Mouse (Mus musculus) embryonic facial prominence, embryonic 10.5 days (tissue): Measurements from ENCODE around the gene Ralgapa2. TPM values are rescaled to one million over a fixed set of nuclear protein-coding genes. Genes with fewer than 3 reads are reported as not detected.

Experiments used
- DNase-seq: peaks from one replicate; pipeline ENCODE4 v3.0.0-alpha.2; 2017; ENCODE audit warnings: low spot score
- H3K27ac ChIP-seq: fragments of 300-500 bp; sonication (generic); replicated peaks from 2 replicates; pipeline ENCODE4 v1.5.1; 2016; ENCODE audit warnings: mild to moderate bottlenecking
- H3K27me3 ChIP-seq: fragments of 300-500 bp; sonication (generic); replicated peaks from 2 replicates; pipeline ENCODE4 v1.6.1; 2016; ENCODE audit warnings: low read depth, mild to moderate bottlenecking; ENCODE audit not compliant: poor library complexity, severe bottlenecking
- H3K36me3 ChIP-seq: fragments of 300-500 bp; sonication (generic); replicated peaks from 2 replicates; pipeline ENCODE4 v1.6.1; 2016; ENCODE audit warnings: mild to moderate bottlenecking, moderate library complexity
- H3K4me1 ChIP-seq: fragments of 300-500 bp; sonication (generic); 2 replicates; pipeline ENCODE4 v1.6.1; 2016
- H3K4me3 ChIP-seq: fragments of 300-500 bp; sonication (generic); 2 replicates; pipeline ENCODE4 v1.5.1; 2016; ENCODE audit warnings: mild to moderate bottlenecking, moderate library complexity
- H3K9me3 ChIP-seq: fragments of 300-500 bp; sonication (generic); 2 replicates; pipeline ENCODE4 v1.6.1; 2016; ENCODE audit warnings: mild to moderate bottlenecking
- WGBS: fragments of 180-500 bp; shearing (Covaris S2); methylation state at CpG from one replicate; pipeline ENCODE4 v1.1.7; 2016; 5-methylcytosine and 5-hydroxymethylcytosine counted together
- polyA plus RNA-seq: library from polyadenylated mRNA; unstranded; fragments of >200 nt; fragmentation: Nextera tagmentation; extraction: Ambion mirVana; gene quantifications from 2 replicates; pipeline ENCODE4 v1.2.1, GENCODE M21; 2016

Ralgapa2 gene
- polyA plus RNA-seq, 1 experiment from 2014 or later, result 8.9 TPM

GRCm38 (mm10) chr2:146414484-146415291, 97.5 kb downstream of the Ralgapa2 start:
- H3K36me3 ChIP-seq, result peaks cover 3% of the 10 kb centered on the region; the same call in 1 of the 2 replicates
- no peaks in the 10 kb centered on the region for H3K4me1 ChIP-seq
- no peaks in the 10 kb centered on the region for H3K27me3 ChIP-seq
- H3K4me3 ChIP-seq, result no peak overlapping the region
- no peak overlapping the region for H3K27ac ChIP-seq
- 39% methylated on average over 8 of the region's 8 CpGs for WGBS
- no peaks in the 10 kb centered on the region for H3K9me3 ChIP-seq
- DNase-seq, result peak; percentile 78

GRCm38 (mm10) chr2:146412733-146413132, 99.4 kb downstream of the Ralgapa2 start:
- 64% methylated on average over 9 of the region's 9 CpGs for WGBS
- no peaks in the 10 kb centered on the region for H3K4me1 ChIP-seq
- no peak overlapping the region for H3K4me3 ChIP-seq
- H3K27me3 ChIP-seq, result no peaks in the 10 kb centered on the region
- DNase-seq, result no peak
- H3K36me3 ChIP-seq, result peaks cover 3% of the 10 kb centered on the region; the same call in 1 of the 2 replicates
- no peaks in the 10 kb centered on the region for H3K9me3 ChIP-seq
- H3K27ac ChIP-seq, result no peak overlapping the region

- Histone ChIP-seq H3K4me3 (no peak overlapping the region), H3K4me1 (no peaks in the 10 kb centered on the region), H3K36me3 (peaks cover 3% of the 10 kb centered on the region; the same call in 1 of the 2 replicates), H3K9me3 (no peaks in the 10 kb centered on the region), H3K27ac (no peak overlapping the region), H3K27me3 (no peaks in the 10 kb centered on the region)
- DNase-seq, result no peak
- WGBS, result 75% methylated on average over 5 of the region's 5 CpGs
Measured at GRCm38 (mm10) chr2:146411904-146412303, 100.2 kb downstream of the Ralgapa2 start.

- Histone ChIP-seq H3K4me1 (no peaks in the 10 kb centered on the region), H3K27me3 (no peaks in the 10 kb centered on the region), H3K36me3 (peaks cover 9% of the 10 kb centered on the region), H3K9me3 (no peaks in the 10 kb centered on the region), H3K27ac (no peak overlapping the region), H3K4me3 (no peak overlapping the region)
- WGBS, result 87% methylated on average over 4 of the region's 4 CpGs
- no peak for DNase-seq
Measured at GRCm38 (mm10) chr2:146407078-146407477, 105.1 kb downstream of the Ralgapa2 start.

GRCm38 (mm10) chr2:146401588-146401987, 110.6 kb downstream of the Ralgapa2 start:
- Histone ChIP-seq H3K27ac (no peak overlapping the region), H3K27me3 (no peaks in the 10 kb centered on the region), H3K4me1 (0 out of 2 replicates have a peak, but pooled peaks cover 3% of the 10 kb centered on the region), H3K36me3 (peaks cover 6% of the 10 kb centered on the region), H3K4me3 (no peak overlapping the region), H3K9me3 (no peaks in the 10 kb centered on the region)
- DNase-seq, result no peak

GRCm38 (mm10) chr2:146400738-146401137, 111.4 kb downstream of the Ralgapa2 start:
- WGBS, result 43% methylated on average over 2 of the region's 2 CpGs
- no peak overlapping the region for H3K4me3 ChIP-seq
- H3K4me1 ChIP-seq, result 0 out of 2 replicates have a peak, but pooled peaks cover 3% of the 10 kb centered on the region
- no peak for DNase-seq
- peaks cover 6% of the 10 kb centered on the region for H3K36me3 ChIP-seq
- no peaks in the 10 kb centered on the region for H3K27me3 ChIP-seq
- H3K27ac ChIP-seq, result no peak overlapping the region
- H3K9me3 ChIP-seq, result no peaks in the 10 kb centered on the region

GRCm38 (mm10) chr2:146398211-146398865, 113.8 kb downstream of the Ralgapa2 start:
- Histone ChIP-seq H3K27ac (no peak overlapping the region), H3K27me3 (no peaks in the 10 kb centered on the region), H3K4me1 (0 out of 2 replicates have a peak, but pooled peaks cover 3% of the 10 kb centered on the region), H3K9me3 (no peaks in the 10 kb centered on the region), H3K4me3 (no peak overlapping the region), H3K36me3 (peaks cover 4% of the 10 kb centered on the region; the same call in 1 of the 2 replicates)
- 90% methylated on average over 6 of the region's 6 CpGs for WGBS
- DNase-seq, result no peak

- Histone ChIP-seq H3K9me3 (no peaks in the 10 kb centered on the region), H3K27me3 (no peaks in the 10 kb centered on the region), H3K27ac (no peak overlapping the region), H3K4me3 (no peak overlapping the region), H3K4me1 (no peaks in the 10 kb centered on the region), H3K36me3 (peaks cover 11% of the 10 kb centered on the region; the same call in 1 of the 2 replicates)
- WGBS, result 77% methylated on average over 2 of the region's 2 CpGs
- DNase-seq, result no peak
Measured at GRCm38 (mm10) chr2:146387211-146387610, 124.9 kb downstream of the Ralgapa2 start.

- no peak overlapping the region for H3K4me3 ChIP-seq
- no peak overlapping the region for H3K27ac ChIP-seq
- no peaks in the 10 kb centered on the region for H3K27me3 ChIP-seq
- no peaks in the 10 kb centered on the region for H3K36me3 ChIP-seq
- H3K9me3 ChIP-seq, result no peaks in the 10 kb centered on the region
- no peaks in the 10 kb centered on the region for H3K4me1 ChIP-seq
- DNase-seq, result no peak
- 50% methylated on average over 1 of the region's 1 CpGs for WGBS
Measured at GRCm38 (mm10) chr2:146384582-146384981, 127.6 kb downstream of the Ralgapa2 start.

- no peak overlapping the region for H3K4me3 ChIP-seq
- no peak for DNase-seq
- no peaks in the 10 kb centered on the region for H3K4me1 ChIP-seq
- H3K9me3 ChIP-seq, result no peaks in the 10 kb centered on the region
- 0 out of 2 replicates have a peak, but pooled peaks cover 4% of the 10 kb centered on the region for H3K36me3 ChIP-seq
- no peak overlapping the region for H3K27ac ChIP-seq
- no peaks in the 10 kb centered on the region for H3K27me3 ChIP-seq
- WGBS, result 85% methylated on average over 5 of the region's 5 CpGs
Measured at GRCm38 (mm10) chr2:146376293-146376692, 135.9 kb downstream of the Ralgapa2 start.

- Histone ChIP-seq H3K4me3 (no peak overlapping the region), H3K27me3 (no peaks in the 10 kb centered on the region), H3K4me1 (peaks cover 37% of the 10 kb centered on the region), H3K36me3 (no peaks in the 10 kb centered on the region), H3K9me3 (no peaks in the 10 kb centered on the region), H3K27ac (no peak overlapping the region)
- peak; percentile 27 for DNase-seq
- WGBS, result 71% methylated on average over 12 of the region's 12 CpGs
Measured at GRCm38 (mm10) chr2:146366098-146366497, 146.0 kb downstream of the Ralgapa2 start.

GRCm38 (mm10) chr2:146365368-146365983, 146.7 kb downstream of the Ralgapa2 start:
- Histone ChIP-seq H3K4me1 (peaks cover 37% of the 10 kb centered on the region), H3K9me3 (no peaks in the 10 kb centered on the region), H3K27ac (no peak overlapping the region), H3K27me3 (no peaks in the 10 kb centered on the region), H3K4me3 (no peak overlapping the region), H3K36me3 (no peaks in the 10 kb centered on the region)
- DNase-seq, result no peak
- WGBS, result 68% methylated on average over 11 of the region's 11 CpGs
